Mouse (Mus musculus) common myeloid progenitor, adult 5-6 weeks (primary cell): ENCODE results near the gene Fam189a2. TPM values are rescaled to one million over a fixed set of nuclear protein-coding genes. Genes with fewer than 3 reads are reported as not detected.
A peak's percentile ranks its signal among the peaks of the same experiment; 100 is the strongest.

Experiments
- ATAC-seq: replicated peaks from 2 replicates; pipeline ENCODE4 v1.8.0; 2016; ENCODE audit warnings: low read depth, mild to moderate bottlenecking, moderate TSS enrichment, inconsistent platforms; ENCODE audit not compliant: poor library complexity, severe bottlenecking
- total RNA-seq: library from RNA; stranded (forward); fragments of 200-1000, 187-1606 nt; gene quantifications from 2 replicates; pipeline ENCODE4 v1.2.3, GENCODE M21; 2017

Gene Fam189a2
- total RNA-seq, 1 experiment from 2014 or later: not detected

DNA sequence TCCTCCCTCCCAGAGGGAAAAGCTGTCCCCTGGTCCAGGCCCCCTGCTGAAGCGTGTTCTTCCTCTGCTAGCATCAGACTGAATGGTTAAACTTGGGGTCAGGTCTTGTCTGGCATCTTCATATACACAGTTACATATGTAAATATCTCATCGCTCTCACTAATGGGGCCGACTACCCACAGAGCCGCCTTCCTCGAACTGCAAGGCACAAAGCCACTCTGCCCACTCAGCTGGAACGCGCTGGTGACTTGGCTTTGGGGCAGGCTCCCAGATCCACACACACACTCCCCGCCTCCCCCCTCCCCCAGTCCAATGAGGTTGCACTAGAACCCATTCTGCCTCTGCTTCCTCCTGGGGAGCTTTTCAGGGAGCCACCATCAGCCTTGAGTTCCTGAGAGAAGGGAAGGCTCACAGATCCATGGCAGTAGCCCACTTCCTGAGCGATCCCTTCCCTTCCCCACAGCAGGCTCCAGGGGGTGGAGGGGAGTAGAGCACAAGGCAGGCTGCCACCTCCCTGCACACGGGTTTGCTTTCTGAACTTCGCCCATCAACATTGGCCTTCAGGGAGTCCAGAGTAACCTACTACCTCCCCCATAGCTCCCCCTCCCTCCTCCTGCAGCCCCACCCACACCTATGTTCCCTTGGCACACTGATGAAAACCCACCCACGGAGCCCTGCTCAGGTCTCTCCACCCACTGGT, 82.4 kb downstream of the Fam189a2 start:
- ATAC-seq: no peak

DNA sequence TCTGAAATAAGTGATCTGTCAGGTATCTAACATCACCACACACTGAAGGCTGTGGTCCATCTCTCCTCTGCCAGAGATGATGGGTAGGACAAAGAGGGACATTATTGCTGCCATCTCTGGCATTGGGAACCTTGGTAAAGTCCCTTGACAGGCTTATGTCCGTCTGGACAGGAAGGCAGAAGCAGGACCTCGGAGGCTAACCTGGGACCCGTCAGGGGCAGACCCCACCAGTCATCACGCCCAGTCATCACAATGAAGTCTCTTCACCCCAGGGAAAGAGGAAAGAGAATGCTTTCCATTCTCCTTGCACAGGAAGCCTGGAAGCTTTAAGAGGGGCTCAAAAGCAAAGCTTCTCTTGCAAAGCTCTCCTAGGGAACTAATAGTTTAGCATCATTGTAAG, 82.9 kb downstream of the Fam189a2 start:
- no peak for ATAC-seq

DNA sequence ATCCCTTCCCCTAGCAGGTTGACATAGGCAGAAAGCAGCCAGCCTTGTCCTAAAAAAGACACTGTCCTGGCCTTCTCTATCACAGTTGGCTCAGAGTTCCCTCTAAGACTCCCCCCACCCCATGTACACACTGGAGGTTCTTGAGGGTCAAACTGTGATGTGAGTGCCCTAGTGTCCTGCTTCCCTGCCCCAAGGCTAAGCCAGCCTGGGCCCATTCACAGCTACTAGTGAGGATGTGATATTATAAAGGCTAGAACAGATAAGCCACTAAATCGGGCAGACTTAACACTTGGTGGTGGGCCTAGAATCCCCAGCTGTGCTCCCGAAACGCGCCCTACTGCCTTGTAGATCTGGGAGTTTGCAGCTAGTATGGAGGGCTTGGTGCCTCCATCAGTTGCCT, 84.1 kb downstream of the Fam189a2 start:
- ATAC-seq: no peak

DNA sequence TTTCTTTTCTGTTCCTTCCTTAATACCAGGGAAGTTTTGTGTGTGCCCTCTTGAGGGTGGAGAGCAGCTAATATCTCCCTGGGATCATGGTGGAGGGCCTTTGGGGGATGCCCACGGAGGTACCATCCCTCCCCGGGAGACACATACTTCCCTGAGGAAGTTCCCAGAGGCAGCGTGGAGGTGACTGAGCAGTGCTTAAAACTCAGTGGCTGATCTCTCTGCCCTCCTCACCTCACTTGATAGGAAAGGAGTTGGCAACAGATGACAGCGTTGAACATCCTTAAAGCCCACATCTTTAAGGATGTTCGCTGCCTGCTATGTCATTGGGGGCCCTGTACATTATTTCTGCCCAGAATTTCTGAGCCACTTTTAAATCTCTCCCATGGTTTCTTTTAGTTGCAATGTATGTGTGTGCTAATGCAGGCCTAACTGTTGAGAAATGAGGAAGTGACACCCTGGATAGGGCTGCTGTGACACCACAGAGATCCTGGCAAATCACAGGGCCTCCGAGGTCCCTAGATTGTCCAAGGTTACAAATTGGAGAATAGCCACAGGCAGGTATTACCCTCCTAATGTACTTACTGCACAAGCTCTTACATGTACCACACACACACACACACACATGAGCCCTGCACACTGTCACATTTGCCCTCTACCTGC, 84.7 kb downstream of the Fam189a2 start:
- ATAC-seq: peak; percentile 73

DNA sequence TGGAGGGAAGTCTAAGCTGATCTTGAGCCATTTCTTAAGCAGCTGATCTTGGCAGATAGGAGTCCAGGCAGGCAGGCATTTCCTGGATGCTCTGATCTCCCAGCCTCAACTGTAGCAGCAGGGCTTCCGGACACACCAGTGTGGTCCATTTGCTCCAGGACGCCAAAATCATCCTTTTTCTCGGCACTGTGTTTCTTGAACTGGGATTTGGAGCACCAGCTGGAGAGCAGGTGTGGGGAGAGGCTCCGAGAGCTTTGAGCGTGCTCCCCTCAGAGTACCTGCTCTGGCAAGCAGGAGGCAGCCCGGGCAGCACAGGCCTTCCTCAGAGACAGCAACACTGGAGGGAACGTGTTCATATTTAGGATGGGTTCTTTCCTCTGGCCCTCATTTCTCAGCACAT, 87.9 kb downstream of the Fam189a2 start:
- no peak for ATAC-seq

DNA sequence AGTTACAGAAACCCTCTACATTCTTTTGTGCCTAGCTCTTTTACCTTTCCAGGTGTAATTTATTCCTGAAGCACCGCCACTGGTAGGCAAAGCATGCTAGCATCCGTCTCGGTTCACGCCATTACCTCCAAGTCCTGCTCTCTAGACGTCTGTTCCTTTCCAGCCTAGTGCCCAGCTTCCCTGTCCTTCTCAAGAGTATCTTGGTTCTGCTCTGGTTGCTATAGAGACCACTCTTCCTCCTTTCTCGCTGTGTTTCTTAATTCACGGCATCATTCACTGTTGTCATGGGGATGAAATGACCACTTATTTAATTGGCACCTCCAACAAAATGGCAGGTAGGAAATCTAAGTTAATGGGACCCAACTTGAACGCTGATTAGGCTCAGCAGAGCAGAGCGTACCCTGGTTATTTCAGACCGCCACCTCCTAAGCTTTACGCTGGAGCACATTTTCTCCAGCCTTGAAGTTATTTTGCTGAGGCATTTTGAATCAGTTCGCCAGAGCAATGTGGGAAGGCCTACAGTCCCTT, 89.3 kb downstream of the Fam189a2 start:
- no peak for ATAC-seq

DNA sequence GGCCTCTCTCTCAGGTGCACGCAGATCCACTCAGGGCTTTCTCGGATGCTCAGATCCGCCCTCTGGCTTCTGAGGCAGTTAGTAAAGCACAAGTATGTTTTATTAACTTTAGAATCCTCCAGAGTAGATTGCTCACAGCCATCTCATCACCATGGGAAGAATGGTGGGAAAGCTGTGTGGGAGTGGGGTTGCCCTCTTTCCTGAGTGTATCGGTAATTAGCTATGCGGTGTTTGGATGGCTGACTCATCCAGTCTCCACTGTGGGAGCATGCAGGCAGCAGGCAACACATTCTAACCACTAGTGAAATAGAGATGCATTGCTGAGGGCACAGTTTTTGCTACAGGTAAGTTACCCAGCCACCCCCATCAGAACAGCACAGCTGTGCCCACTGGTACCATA, 100.0 kb downstream of the Fam189a2 start:
- no peak for ATAC-seq

DNA sequence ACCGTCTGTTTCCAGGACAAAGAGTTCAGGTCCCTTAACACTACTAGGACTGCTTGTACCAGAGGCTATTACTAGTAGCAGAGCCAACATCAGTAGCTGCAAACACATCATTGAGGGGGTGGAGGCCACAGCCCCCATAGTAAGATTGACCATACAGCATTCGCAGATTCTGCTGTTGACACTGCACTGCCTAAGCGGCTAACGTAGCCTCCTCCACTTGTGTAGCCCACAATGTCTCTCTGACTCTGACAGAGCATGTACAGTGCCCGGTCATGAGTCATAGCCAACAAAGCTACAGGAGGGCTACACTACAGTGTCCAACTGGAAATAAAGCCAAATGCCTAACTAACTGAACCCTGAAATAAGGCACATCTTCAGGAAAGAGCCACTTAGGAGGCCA, 105.3 kb downstream of the Fam189a2 start:
- ATAC-seq: no peak

DNA sequence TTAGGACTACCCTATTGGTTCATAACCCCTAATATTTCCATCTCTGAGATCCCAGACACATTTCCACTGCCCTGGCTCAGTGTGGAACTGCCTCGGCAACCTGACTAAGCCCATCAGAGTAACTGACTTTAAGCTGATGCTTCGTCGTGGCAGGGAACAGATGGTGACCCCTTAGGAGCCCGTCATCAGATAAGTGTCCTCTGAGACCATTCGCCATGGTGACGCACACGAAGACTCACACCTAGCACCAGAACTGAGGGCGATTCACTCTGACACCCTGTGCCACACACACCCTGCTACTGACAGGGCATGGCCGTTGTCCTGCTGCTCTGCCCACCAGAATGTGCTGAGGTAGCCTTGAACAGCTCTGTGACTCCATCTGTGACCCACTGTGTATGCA, 106.0 kb downstream of the Fam189a2 start:
- no peak for ATAC-seq

DNA sequence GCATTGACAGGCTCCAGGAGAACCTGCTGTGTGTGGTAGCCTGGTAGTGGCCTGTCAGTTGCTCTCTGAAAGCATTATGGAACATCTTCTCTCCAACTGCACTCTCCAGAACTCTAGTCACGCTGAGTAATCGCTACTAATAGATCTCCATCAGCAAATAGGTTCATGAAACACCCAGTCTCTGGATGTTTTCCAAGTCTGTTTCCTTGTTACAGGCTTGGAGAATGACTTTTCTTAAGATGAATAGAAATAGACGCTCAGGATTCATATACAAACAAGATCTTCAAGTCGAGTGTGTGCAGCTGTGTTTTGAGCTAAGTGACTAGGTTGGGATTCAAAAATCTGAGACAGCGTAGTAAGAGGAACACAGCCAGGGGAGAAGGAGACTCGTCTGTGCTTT, 106.8 kb downstream of the Fam189a2 start:
- no peak for ATAC-seq

Other genes starting within 250 kb of the Fam189a2 start
- gene Tjp2, start 194.0 kb upstream of the Fam189a2 start, total RNA-seq: 5.8 and 6.3 TPM in 2 replicates
- 29.9 TPM in 2 replicates for gene Fxn, start 249.6 kb upstream of the Fam189a2 start, total RNA-seq